Mouse (Mus musculus) left cerebral cortex, adult 6 months (tissue): ENCODE measurements around the gene Zfp874a. TPM values are rescaled to one million over a fixed set of nuclear protein-coding genes. Genes with fewer than 3 reads are reported as not detected.

Source experiments
- long read RNA-seq, 2 experiments: library from polyadenylated mRNA; unstranded; transcript quantifications; one replicate each; pipeline ENCODE4 v2.0.0; 2019 to 2020
- polyA plus RNA-seq: library from polyadenylated mRNA; unstranded; fragments of <200 nt; fragmentation: Nextera tagmentation; gene quantifications from 2 replicates; pipeline ENCODE4 v1.2.3, GENCODE M21; 2021

The Zfp874a gene
- 7.6 and 7.8 TPM in 2 replicates for polyA plus RNA-seq
- long read RNA-seq, experiment 1, full-length matches to known transcripts, result 106 of 140 reads
- long read RNA-seq, experiment 1, partial matches to known transcripts, result 22 of 140 reads
- long read RNA-seq, experiment 1, other reads (novel, unspliced or antisense), result 12 of 140 reads
- long read RNA-seq, experiment 2, transcript Zfp874a-202 (4 exons, 3,238 nt), result major isoform, 7 of 11 reads
- long read RNA-seq, experiment 2, partial matches to known transcripts, result 0 of 11 reads
- long read RNA-seq, experiment 2, other reads (novel, unspliced or antisense), result 4 of 11 reads

GRCm38 (mm10) chr13:67451172-67452020 lies at the start of gene Zfp874a:
Gene Zfp874a, minus strand, starts transcription at chr13:67451624.

DNA sequence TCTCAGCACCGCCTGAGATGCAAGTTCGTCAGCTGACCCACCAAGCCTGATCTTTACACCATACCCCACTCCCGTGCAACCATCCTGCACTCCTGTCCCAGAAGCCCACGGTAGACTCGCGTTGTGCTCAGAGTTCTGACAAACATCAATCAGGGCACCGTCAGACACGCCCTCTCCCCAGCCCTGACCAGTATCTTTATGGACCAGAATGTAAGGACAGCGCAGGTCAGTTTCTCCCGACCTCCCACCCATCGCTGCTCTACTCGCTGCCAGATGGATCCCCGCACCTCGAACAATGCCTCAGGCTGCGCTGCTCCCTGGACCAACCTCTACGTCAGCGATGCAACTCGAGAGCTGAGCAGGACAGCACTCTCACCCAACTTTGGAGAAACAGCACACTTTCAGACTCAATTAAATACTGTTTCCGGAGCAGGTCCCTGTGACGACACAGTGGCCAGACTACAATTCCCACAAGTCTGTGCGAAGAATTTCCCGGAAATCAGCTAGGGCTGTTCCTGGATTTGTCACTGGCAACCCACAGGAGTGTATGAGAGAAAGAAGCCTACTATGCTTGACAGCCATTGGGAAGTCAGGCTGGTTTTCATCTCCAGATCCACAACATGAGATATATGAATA lies 48.8 kb upstream of the Zfp874a start, which contains the start of gene Zfp58:
TSS of gene Zfp58 (minus strand) at position 472 of the 636 bp plus-strand sequence.

GRCm38 (mm10) chr13:67483625-67484423 lies 32.4 kb upstream of the Zfp874a start, which contains the start of gene Zfp874b:
Gene Zfp874b, minus strand, starts transcription at chr13:67484258.

GRCm38 (mm10) chr13:67421207-67421857 lies 30.1 kb downstream of the Zfp874a start, which contains the start of gene Zfp459:
Gene Zfp459, minus strand, starts transcription at chr13:67421418.

DNA sequence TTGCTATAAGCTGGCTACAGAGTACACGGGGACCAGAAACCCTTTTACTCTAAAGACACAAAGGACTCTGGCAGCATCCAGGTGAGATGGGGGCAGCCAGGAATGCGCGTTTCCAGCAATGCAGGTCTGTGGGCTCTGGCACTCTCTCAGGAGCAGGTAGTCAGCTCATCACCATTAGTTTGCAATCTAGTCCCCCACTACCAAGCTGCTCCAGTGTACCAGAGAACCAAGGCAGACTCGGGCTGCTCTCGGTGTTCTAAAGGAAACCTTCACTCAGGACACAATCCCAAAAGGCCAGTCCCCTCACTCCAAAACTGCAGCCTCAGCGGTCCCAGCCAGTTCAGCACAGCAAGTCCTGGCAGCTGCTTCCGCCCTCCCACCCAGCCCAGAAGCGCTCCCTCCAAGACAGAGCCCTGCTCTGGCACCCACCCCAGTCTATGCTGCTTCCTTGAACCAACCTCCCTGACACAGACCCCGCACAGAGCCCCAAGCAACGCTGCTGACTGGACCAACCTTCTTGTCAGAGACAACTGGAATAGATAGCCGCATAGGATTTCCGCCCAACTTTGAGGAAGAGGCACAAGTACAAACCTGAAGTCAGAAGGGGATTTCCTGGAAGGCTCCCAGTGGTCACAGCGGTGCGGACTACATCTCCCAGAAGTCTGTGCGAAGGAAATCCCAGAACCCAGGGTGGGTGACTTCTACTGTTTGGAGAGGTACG lies 52.1 kb downstream of the Zfp874a start, which contains the start of gene Zfp429:
TSS of gene Zfp429 (minus strand) at position 637 of the 721 bp plus-strand sequence.

GRCm38 (mm10) chr13:67375050-67375911 lies 76.1 kb downstream of the Zfp874a start, which contains the start of the genes Gm28041 and Zfp456:
Gene Gm28041, minus strand, starts transcription at chr13:67375733.
Gene Zfp456, minus strand, starts transcription at chr13:67375810.

Other genes with a start within 250 kb of the Zfp874a start
- 1.7 and 3.0 TPM in 2 replicates for gene Zfp458, start 173.2 kb downstream of the Zfp874a start, polyA plus RNA-seq
- gene Zfp457, start 145.1 kb downstream of the Zfp874a start, polyA plus RNA-seq, result 0.25 and 0.26 TPM in 2 replicates
- 0.69 and 0.79 TPM in 2 replicates for gene Zfp595, start 119.1 kb downstream of the Zfp874a start, polyA plus RNA-seq
- gene Gm28044, start 91.1 kb downstream of the Zfp874a start, polyA plus RNA-seq, result 0.98 TPM in 1 of 2 replicates, not detected in the other
- 0.21 and 0.32 TPM in 2 replicates for gene Zfp953, start 91.0 kb downstream of the Zfp874a start, polyA plus RNA-seq
- gene Gm28041, start 75.9 kb downstream of the Zfp874a start, polyA plus RNA-seq, result 0.26 and 0.33 TPM in 2 replicates
- gene Zfp456, start 75.8 kb downstream of the Zfp874a start, polyA plus RNA-seq, result 0.28 and 0.38 TPM in 2 replicates
- gene Zfp429, start 51.8 kb downstream of the Zfp874a start, polyA plus RNA-seq, result 1.3 and 1.5 TPM in 2 replicates
- 1.0 and 2.8 TPM in 2 replicates for gene Zfp459, start 30.2 kb downstream of the Zfp874a start, polyA plus RNA-seq
- 2.6 and 7.6 TPM in 2 replicates for gene Zfp874b, start 32.6 kb upstream of the Zfp874a start, polyA plus RNA-seq
- 3.9 and 4.2 TPM in 2 replicates for gene Zfp58, start 48.9 kb upstream of the Zfp874a start, polyA plus RNA-seq
- not detected in 2 replicates for gene Gm26965, start 74.5 kb upstream of the Zfp874a start, polyA plus RNA-seq
- gene Zfp87, start 74.6 kb upstream of the Zfp874a start, polyA plus RNA-seq, result 33.0 and 39.1 TPM in 2 replicates
- 4.1 and 5.1 TPM in 2 replicates for gene Zfp748, start 102.2 kb upstream of the Zfp874a start, polyA plus RNA-seq
- 2.4 and 2.8 TPM in 2 replicates for gene Zfp729b, start 158.1 kb upstream of the Zfp874a start, polyA plus RNA-seq
- 1.6 and 1.7 TPM in 2 replicates for gene Gm49345, start 186.1 kb upstream of the Zfp874a start, polyA plus RNA-seq
- gene Zfp729a, start 186.2 kb upstream of the Zfp874a start, polyA plus RNA-seq, result 1.3 and 1.9 TPM in 2 replicates
- 7.4 and 8.1 TPM in 2 replicates for gene Zfp738, start 235.4 kb upstream of the Zfp874a start, polyA plus RNA-seq